In genomic region chr12:111416921-111417779, GRCm38 (mm10) we compare ENCODE assay signal across 8 mouse cellular contexts. TPM values are rescaled to one million over a fixed set of nuclear protein-coding genes. Genes with fewer than 3 reads are reported as not detected.
DNase-seq lines count a peak whose midpoint lies in the region; ATAC-seq and TF ChIP-seq lines count a peak whose summit lies in the region.

Gene Exoc3l4 (plus strand): TSS chr12:111417017.

- no peaks in the 10 kb centered on the region for H3K36me3 ChIP-seq in spleen, adult 2 months (ENCODE audit: control insufficient read depth, insufficient read depth, low read length)
- H3K36me3 ChIP-seq in kidney, embryonic 14.5 days (ENCODE audit: control insufficient read depth, insufficient read depth, low read length), result no peaks in the 10 kb centered on the region

- 14% methylated on average over 17 of the region's 17 CpGs for WGBS in spleen, adult 2 months
- WGBS in kidney, embryonic 14.5 days, result 3% methylated on average over 17 of the region's 17 CpGs

- H3K9ac ChIP-seq in kidney, embryonic 14.5 days (ENCODE audit: low read depth, low read length), result peak within 1 kb of the TSS; percentile 0; the same call in 1 of the 2 replicates

- no peaks in the 10 kb centered on the region for H3K9me3 ChIP-seq in kidney, embryonic 14.5 days (ENCODE audit: control insufficient read depth, low read length)

- peak; percentile 32 for ATAC-seq in granulocyte monocyte progenitor cell, adult 5-6 weeks (replicated peaks; ENCODE audit: poor library complexity, severe bottlenecking)
- ATAC-seq in kidney, embryonic 14.5 days (ENCODE audit: low FRiP score, low TSS enrichment), result peak; percentile 66
- peak; percentile 43 for ATAC-seq in megakaryocyte, adult 5-6 weeks (ENCODE audit: poor library complexity, severe bottlenecking)
- ATAC-seq in CD4-positive, CD25-positive, alpha-beta regulatory T cell, adult 4 months, result no peak
- ATAC-seq in cerebellum, adult (ENCODE audit: insufficient number of reproducible peaks, low FRiP score, low TSS enrichment), result no peak

- peak within 1 kb of the TSS; percentile 28; the same call in 1 of the 2 replicates for H3K27ac ChIP-seq in spleen, adult 2 months (ENCODE audit: insufficient read depth, low read length)
- H3K27ac ChIP-seq in kidney, embryonic 14.5 days (ENCODE audit: low read depth, low read length), result peak within 1 kb of the TSS; percentile 48; the same call in 1 of the 2 replicates

- peak within 1 kb of the TSS; percentile 50 for H3K4me2 ChIP-seq in kidney, embryonic 14.5 days (replicated peaks; ENCODE audit: low read depth, low read length)

- no peaks in the 10 kb centered on the region; the same call in 1 of the 2 replicates for H3K4me1 ChIP-seq in spleen, adult 2 months (ENCODE audit: control insufficient read depth, insufficient read depth, insufficient read length)
- H3K4me1 ChIP-seq in kidney, embryonic 14.5 days (ENCODE audit: control insufficient read depth, insufficient read depth, low read length), result peaks cover 26% of the 10 kb centered on the region

- DNase-seq in spleen, adult 2 months (ENCODE audit: low read depth in 1 of 2, low spot score in 2 of 2), result no peak
- DNase-seq in spleen, postnatal 36 days (ENCODE audit: low spot score in 2 of 2), result no peak
- no peak for DNase-seq in cerebellum, adult 11-12 months

- H3K4me3 ChIP-seq in spleen, adult 2 months (ENCODE audit: extremely low read depth, insufficient read depth, insufficient read length), result peak within 1 kb of the TSS; percentile 31; the same call in 1 of the 2 replicates
- H3K4me3 ChIP-seq in kidney, embryonic 14.5 days (ENCODE audit: low read length), result peak within 1 kb of the TSS; percentile 29

- TF ChIP-seq POLR2A in spleen, adult 2 months (IDR thresholded peaks at IDR 0.05; ENCODE audit: low read depth, low read length), result no peak

- H3K27me3 ChIP-seq in spleen, adult 2 months (ENCODE audit: control insufficient read depth, insufficient read depth, low read length), result no peaks in the 10 kb centered on the region; the same call in 1 of the 2 replicates
- H3K27me3 ChIP-seq in kidney, embryonic 14.5 days (ENCODE audit: control insufficient read depth, insufficient read depth, low read length), result peaks cover 14% of the 10 kb centered on the region

- TF ChIP-seq CTCF in spleen, adult 2 months (IDR thresholded peaks at IDR 0.05; ENCODE audit: extremely low read depth, insufficient read depth, insufficient read length, insufficient replicate concordance), result no peak

RNA-seq across cellular contexts. Expression of gene Exoc3l4, which starts in this region (rescaled TPM):
- polyA plus RNA-seq in spleen, adult 2 months (2012; rRNA removed), result 36.2 and 50.4 TPM in 2 replicates
- total RNA-seq in granulocyte monocyte progenitor cell, adult 5-6 weeks (2014; fragmentation: Nextera tagmentation), result not detected in 2 replicates
- 0.26 TPM in 1 of 2 replicates, not detected in the other for total RNA-seq in granulocyte monocyte progenitor cell, adult 5-6 weeks (2017)
- polyA plus RNA-seq in kidney, embryonic 14.5 days (2014; fragmentation: Nextera tagmentation; extraction: Ambion mirVana), result 10.8 and 10.9 TPM in 2 replicates
- total RNA-seq in megakaryocyte, adult 5-6 weeks (2015), result 0.39 and 1.1 TPM in 2 replicates
- 0.29 TPM in 1 of 2 replicates, not detected in the other for total RNA-seq in megakaryocyte, adult 5-6 weeks (2017)
- not detected for polyA plus RNA-seq in CD4-positive, CD25-positive, alpha-beta regulatory T cell, adult 4 months (2017; shearing (Covaris generic))

Comparison
In these comparisons a context has a peak if more than half of its experiments do, and no peak if none do; other contexts are left out.
1. RNA of gene Exoc3l4 (polyA plus RNA-seq): 36.2 to 50.4 TPM in spleen, adult 2 months and 10.8 to 10.9 TPM in kidney, embryonic 14.5 days; not detected in CD4-positive, CD25-positive, alpha-beta regulatory T cell, adult 4 months; every median in the first group is over 10 times any median in the second.
2. Peak in ATAC-seq in granulocyte monocyte progenitor cell, adult 5-6 weeks; RNA of the gene not detected or under 1 TPM.
3. ATAC-seq: peak in kidney, embryonic 14.5 days (single experiment) and megakaryocyte, adult 5-6 weeks (single experiment); none in CD4-positive, CD25-positive, alpha-beta regulatory T cell, adult 4 months (single experiment) and cerebellum, adult (single experiment).